Mouse (Mus musculus): ENCODE measurements at regions not wholly inside any gene's neighbourhood (a gene's known extent, or its start where the extent isn't known, plus 50 kb on each side); places are given as distances from the start of the nearest gene placed in this dataset.
"Not testable (repeated sequence)": the region's sequence is repeated elsewhere in the genome, so short reads cannot be mapped to it uniquely, and the experiment has no call there.

DNA sequence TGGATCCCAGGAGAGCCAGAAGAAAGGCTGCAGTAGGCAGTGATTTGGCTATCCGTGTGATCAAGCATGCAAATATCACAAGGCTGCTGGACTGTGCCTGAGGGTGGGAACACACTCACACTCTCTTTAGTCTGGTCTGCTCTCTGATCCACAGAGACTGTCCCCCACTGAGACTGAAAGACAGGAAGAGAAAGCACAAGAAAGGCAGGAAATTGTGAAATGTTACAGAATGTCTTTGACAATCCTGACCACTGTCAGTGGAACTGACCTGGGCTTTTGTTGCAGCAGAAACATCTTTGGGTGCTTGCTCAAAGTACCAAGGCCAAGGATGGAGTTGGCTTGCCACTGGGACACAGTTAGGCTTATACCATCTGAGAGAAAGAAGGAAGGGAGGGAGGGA lies 52.3 kb upstream of the Gpd2 start:
- Histone ChIP-seq H3K36me3 (ENCODE audit: insufficient read depth, low read length) (no peaks in the 10 kb centered on the region), H3K4me2 (replicated peaks; ENCODE audit: low read depth, low read length) (no peak overlapping the region), H3K9me3 (ENCODE audit: low read length) (no peaks in the 10 kb centered on the region), H3K4me3 (ENCODE audit: low read length) (no peak overlapping the region), H3K4me1 (ENCODE audit: insufficient read depth, low read length) (peaks cover 11% of the 10 kb centered on the region; the same call in 1 of the 2 replicates), H3K27me3 (ENCODE audit: insufficient read depth, low read length) (no peaks in the 10 kb centered on the region), H3K27ac (ENCODE audit: low read length) (no peak overlapping the region), H3K9ac (replicated peaks; ENCODE audit: low read length) (no peak overlapping the region)
- no peak for ATAC-seq (ENCODE audit: low FRiP score, low TSS enrichment)
- WGBS: 0% methylated on average over 1 of the region's 1 CpGs

DNA sequence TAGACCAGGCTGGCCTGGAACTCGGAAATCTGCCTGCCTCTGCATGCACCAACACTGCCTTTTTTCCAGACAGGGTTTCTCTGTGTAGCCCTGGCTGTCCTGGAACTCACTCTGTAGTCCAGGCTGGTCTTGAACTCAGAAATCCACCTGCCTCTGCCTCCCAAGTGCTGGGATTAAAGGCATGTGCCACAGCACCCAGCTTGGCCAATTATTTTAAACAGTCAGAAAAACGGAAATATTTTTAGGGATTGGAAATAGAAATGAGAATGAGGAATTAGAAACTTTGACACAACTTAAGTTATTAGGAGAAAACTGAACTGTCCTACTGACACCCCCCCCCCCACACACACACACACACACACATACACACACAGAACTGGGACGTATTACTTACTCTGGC lies 54.3 kb upstream of the Gpd2 start:
- H3K27me3 ChIP-seq (ENCODE audit: insufficient read depth, low read length); H3K9me3 ChIP-seq (ENCODE audit: low read length); H3K4me3 ChIP-seq (ENCODE audit: low read length); ATAC-seq (ENCODE audit: low FRiP score, low TSS enrichment); H3K9ac ChIP-seq (replicated peaks; ENCODE audit: low read length); H3K27ac ChIP-seq (ENCODE audit: low read length); H3K4me2 ChIP-seq (replicated peaks; ENCODE audit: low read depth, low read length); H3K36me3 ChIP-seq (ENCODE audit: insufficient read depth, low read length): not testable (repeated sequence)
- WGBS: 64% methylated on average over 3 of the region's 3 CpGs
- H3K4me1 ChIP-seq (ENCODE audit: insufficient read depth, low read length): peaks cover 11% of the 10 kb centered on the region; the same call in 1 of the 2 replicates

DNA sequence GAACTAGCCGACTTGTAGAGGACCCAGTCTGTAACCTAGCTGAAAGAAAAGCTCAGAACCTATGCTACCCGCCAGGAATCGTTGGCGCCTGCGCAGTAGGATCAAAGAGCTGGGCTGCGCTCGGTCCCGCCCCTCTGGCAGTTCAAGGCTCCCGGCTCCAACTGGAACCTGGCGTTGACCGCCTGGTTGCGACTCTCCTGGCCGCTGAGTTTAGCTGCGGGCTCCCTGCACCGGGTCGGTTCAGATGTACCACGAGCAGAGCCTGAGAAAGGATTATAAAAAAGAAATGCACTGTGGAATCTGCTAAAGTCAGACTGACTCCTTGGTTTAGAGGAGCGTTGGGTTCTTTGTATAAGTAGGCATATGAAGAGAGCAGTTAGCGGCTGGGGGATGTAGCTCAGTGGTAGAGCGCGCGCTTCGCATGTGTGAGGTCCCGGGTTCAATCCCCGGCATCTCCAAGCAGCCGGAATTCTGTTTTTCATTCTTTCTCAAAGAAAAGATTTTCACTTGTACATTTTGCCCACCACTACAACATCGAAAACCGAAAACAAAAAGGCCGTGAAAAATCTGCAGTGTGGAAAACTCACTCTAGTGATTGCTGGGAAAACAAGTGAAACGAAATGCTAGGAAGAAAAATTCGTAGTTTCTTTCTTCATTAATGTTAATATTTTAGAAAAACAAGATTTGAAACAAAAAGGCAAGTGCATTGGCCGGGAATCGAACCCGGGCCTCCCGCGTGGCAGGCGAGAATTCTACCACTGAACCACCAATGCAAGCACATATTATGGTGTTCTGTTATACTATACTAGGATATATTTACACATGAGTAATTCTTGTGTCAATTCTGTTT lies 55.5 kb upstream of the Gpd2 start:
- WGBS: under 1% methylated on average over 37 of the region's 37 CpGs
- H3K4me1 ChIP-seq (ENCODE audit: insufficient read depth, low read length): peaks cover 11% of the 10 kb centered on the region; the same call in 1 of the 2 replicates
- peak overlapping the region; percentile 94 for H3K27ac ChIP-seq (ENCODE audit: low read length)
- no peaks in the 10 kb centered on the region for H3K36me3 ChIP-seq (ENCODE audit: insufficient read depth, low read length)
- peak; percentile 99 for ATAC-seq (ENCODE audit: low FRiP score, low TSS enrichment)
- H3K9ac ChIP-seq (replicated peaks; ENCODE audit: low read length): peak overlapping the region; percentile 74
- H3K4me3 ChIP-seq (ENCODE audit: low read length): peak overlapping the region; percentile 72
- no peaks in the 10 kb centered on the region for H3K9me3 ChIP-seq (ENCODE audit: low read length)
- H3K4me2 ChIP-seq (replicated peaks; ENCODE audit: low read depth, low read length): peak overlapping the region; percentile 56
- H3K27me3 ChIP-seq (ENCODE audit: insufficient read depth, low read length): no peaks in the 10 kb centered on the region

DNA sequence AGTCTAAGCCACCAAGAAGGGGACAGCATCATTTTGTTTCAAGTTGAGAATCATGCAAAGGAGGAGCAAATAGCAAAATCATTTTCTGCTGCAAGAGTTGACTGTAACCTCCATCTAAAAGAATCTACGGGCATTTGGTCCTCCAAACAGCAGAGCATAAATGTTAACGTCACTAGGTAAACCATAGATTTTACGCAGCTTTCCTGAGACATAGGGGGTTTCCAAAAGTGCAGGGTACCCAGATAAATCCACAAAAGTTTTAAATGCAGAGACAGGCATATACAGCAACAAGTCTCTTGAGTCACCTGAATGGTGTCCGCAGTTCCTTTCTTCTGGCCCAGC lies 56.1 kb upstream of the Gpd2 start:
- no peaks in the 10 kb centered on the region for H3K9me3 ChIP-seq (ENCODE audit: low read length)
- WGBS: 9% methylated on average over 4 of the region's 4 CpGs
- peaks cover 11% of the 10 kb centered on the region; the same call in 1 of the 2 replicates for H3K4me1 ChIP-seq (ENCODE audit: insufficient read depth, low read length)
- no peaks in the 10 kb centered on the region for H3K36me3 ChIP-seq (ENCODE audit: insufficient read depth, low read length)
- H3K27me3 ChIP-seq (ENCODE audit: insufficient read depth, low read length): no peaks in the 10 kb centered on the region
- no peak for ATAC-seq (ENCODE audit: low FRiP score, low TSS enrichment)
- H3K27ac ChIP-seq (ENCODE audit: low read length): peak overlapping the region; percentile 94
- H3K4me2 ChIP-seq (replicated peaks; ENCODE audit: low read depth, low read length): peak overlapping the region; percentile 56
- H3K4me3 ChIP-seq (ENCODE audit: low read length): peak overlapping the region; percentile 72
- peak overlapping the region; percentile 74 for H3K9ac ChIP-seq (replicated peaks; ENCODE audit: low read length)

DNA sequence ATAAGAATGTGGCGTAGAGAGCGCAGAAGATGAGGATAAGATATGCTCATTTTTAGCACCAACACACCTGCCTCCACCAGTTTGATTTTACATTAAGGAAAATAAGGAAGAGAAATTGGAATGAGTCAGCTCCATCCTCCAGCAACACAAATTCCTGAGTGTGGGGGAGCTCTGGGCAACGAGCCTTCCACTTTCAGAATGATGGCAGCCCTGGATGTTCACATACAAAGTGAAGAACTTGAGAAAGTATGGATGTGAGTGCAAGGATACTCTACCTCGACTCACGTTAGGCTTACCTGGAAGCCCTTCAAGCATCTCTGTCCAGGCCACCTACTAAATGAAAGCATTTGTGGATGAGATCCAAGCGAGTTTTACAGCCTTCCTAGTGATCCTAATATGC lies 54.3 kb upstream of the Nr4a2 start:
- no peak overlapping the region for H3K9ac ChIP-seq (replicated peaks; ENCODE audit: low read length)
- no peaks in the 10 kb centered on the region for H3K36me3 ChIP-seq (ENCODE audit: insufficient read depth, low read length)
- peaks cover 6% of the 10 kb centered on the region; the same call in 1 of the 2 replicates for H3K4me1 ChIP-seq (ENCODE audit: insufficient read depth, low read length)
- H3K4me3 ChIP-seq (ENCODE audit: low read length): no peak overlapping the region
- H3K4me2 ChIP-seq (replicated peaks; ENCODE audit: low read depth, low read length): no peak overlapping the region
- H3K9me3 ChIP-seq (ENCODE audit: low read length): no peaks in the 10 kb centered on the region
- WGBS: 79% methylated on average over 6 of the region's 6 CpGs
- no peaks in the 10 kb centered on the region for H3K27me3 ChIP-seq (ENCODE audit: insufficient read depth, low read length)
- no peak overlapping the region for H3K27ac ChIP-seq (ENCODE audit: low read length)
- ATAC-seq (ENCODE audit: low FRiP score, low TSS enrichment): no peak

DNA sequence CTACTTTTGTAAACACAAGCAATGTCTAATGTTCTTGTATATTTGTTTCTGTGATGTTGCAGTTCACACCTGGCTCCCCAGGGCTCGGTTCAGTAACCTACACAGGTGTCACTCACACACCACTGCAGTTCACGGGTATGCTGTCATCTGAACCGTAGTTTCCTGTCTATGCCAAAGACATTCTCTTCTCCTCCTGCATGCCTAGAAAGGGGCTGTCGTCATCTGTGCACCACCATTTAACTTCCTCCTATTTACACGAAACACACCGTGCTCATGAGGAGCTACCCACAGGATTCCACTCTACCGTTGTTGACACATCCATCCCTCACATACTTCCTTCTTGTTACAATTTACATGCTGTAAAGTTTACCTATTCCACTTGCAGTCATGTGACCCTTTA lies 52.7 kb upstream of the Nr4a2 start:
- no peaks in the 10 kb centered on the region for H3K9me3 ChIP-seq (ENCODE audit: low read length)
- no peaks in the 10 kb centered on the region for H3K36me3 ChIP-seq (ENCODE audit: insufficient read depth, low read length)
- H3K9ac ChIP-seq (replicated peaks; ENCODE audit: low read length): no peak overlapping the region
- no peaks in the 10 kb centered on the region for H3K27me3 ChIP-seq (ENCODE audit: insufficient read depth, low read length)
- no peak overlapping the region for H3K4me2 ChIP-seq (replicated peaks; ENCODE audit: low read depth, low read length)
- no peak overlapping the region for H3K4me3 ChIP-seq (ENCODE audit: low read length)
- WGBS: 76% methylated on average over 7 of the region's 7 CpGs
- no peak for ATAC-seq (ENCODE audit: low FRiP score, low TSS enrichment)
- H3K4me1 ChIP-seq (ENCODE audit: insufficient read depth, low read length): peaks cover 6% of the 10 kb centered on the region; the same call in 1 of the 2 replicates
- no peak overlapping the region for H3K27ac ChIP-seq (ENCODE audit: low read length)

DNA sequence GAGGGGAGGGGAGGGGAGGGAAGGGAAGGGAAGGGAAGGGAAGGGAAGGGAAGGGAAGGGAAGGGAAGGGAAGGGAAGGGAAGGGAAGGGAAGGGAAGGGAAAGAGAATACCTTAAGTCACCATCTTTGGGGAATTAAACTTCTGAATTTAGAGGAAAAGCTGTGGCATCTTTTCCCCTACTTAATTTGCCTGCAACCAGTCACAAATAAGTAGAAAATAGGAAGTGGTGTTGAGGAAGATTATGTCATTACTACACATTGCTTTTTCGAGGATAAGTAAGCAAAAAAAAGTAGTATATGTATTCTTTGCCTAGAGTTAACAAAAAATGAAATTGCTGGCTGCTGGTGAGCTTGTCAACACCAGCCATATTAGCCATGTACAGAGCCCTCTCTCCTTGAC lies 51.4 kb upstream of the Nr4a2 start:
- no peak for ATAC-seq (ENCODE audit: low FRiP score, low TSS enrichment)
- no peak overlapping the region for H3K9ac ChIP-seq (replicated peaks; ENCODE audit: low read length)
- no peaks in the 10 kb centered on the region for H3K27me3 ChIP-seq (ENCODE audit: insufficient read depth, low read length)
- 72% methylated on average over 1 of the region's 1 CpGs for WGBS
- no peak overlapping the region for H3K4me3 ChIP-seq (ENCODE audit: low read length)
- no peaks in the 10 kb centered on the region for H3K9me3 ChIP-seq (ENCODE audit: low read length)
- no peaks in the 10 kb centered on the region for H3K36me3 ChIP-seq (ENCODE audit: insufficient read depth, low read length)
- no peaks in the 10 kb centered on the region for H3K4me1 ChIP-seq (ENCODE audit: insufficient read depth, low read length)
- no peak overlapping the region for H3K27ac ChIP-seq (ENCODE audit: low read length)
- no peak overlapping the region for H3K4me2 ChIP-seq (replicated peaks; ENCODE audit: low read depth, low read length)

Measured in kidney, embryonic 16.5 days (tissue).